Mouse (Mus musculus) intestine, embryonic 16.5 days (tissue): Measurements from ENCODE around the gene Rfx4. TPM values are rescaled to one million over a fixed set of nuclear protein-coding genes. Genes with fewer than 3 reads are reported as not detected.

ENCODE experiments used
- ATAC-seq: fragments of 200-750 bp; cut with Nextera tagmentation; 2 replicates; pipeline ENCODE4 v1.8.0; 2017; ENCODE audit warnings: moderate TSS enrichment, moderate library complexity
- H3K27ac ChIP-seq: fragments of 300-500 bp; sonication (generic); 2 replicates; pipeline ENCODE4 v1.5.1; 2014; ENCODE audit warnings: mild to moderate bottlenecking, low read length
- H3K27me3 ChIP-seq: fragments of 300-500 bp; sonication (generic); replicated peaks from 2 replicates; pipeline ENCODE4 v1.6.1; 2014; ENCODE audit warnings: low read length, control low read depth, mixed read lengths; ENCODE audit not compliant: control insufficient read depth, insufficient read depth
- H3K36me3 ChIP-seq: fragments of 300-500 bp; sonication (generic); 2 replicates; pipeline ENCODE4 v1.6.1; 2014; ENCODE audit warnings: low read length, control low read depth; ENCODE audit not compliant: control insufficient read depth, insufficient read depth
- H3K4me1 ChIP-seq: fragments of 300-500 bp; sonication (generic); 2 replicates; pipeline ENCODE4 v1.6.1; 2014; ENCODE audit warnings: low read length, control low read depth, mixed read lengths; ENCODE audit not compliant: control insufficient read depth, insufficient read depth
- H3K4me2 ChIP-seq: fragments of 300-500 bp; sonication (generic); 2 replicates; pipeline ENCODE4 v1.6.1; 2014; ENCODE audit warnings: low read depth, low read length, control low read depth
- H3K4me3 ChIP-seq: fragments of 300-500 bp; sonication (generic); 2 replicates; pipeline ENCODE4 v1.5.1; 2014; ENCODE audit warnings: mild to moderate bottlenecking, low read length
- H3K9ac ChIP-seq: fragments of 300-500 bp; sonication (generic); 2 replicates; pipeline ENCODE4 v1.6.1; 2014; ENCODE audit warnings: low read depth, low read length
- H3K9me3 ChIP-seq: fragments of 300-500 bp; sonication (generic); 2 replicates; pipeline ENCODE4 v1.6.1; 2016; ENCODE audit warnings: low read length, control low read depth; ENCODE audit not compliant: control insufficient read depth
- WGBS: fragments of 180-500 bp; shearing (Covaris S2); extraction: QIAGEN DNeasy Blood & Tissue Kit; methylation state at CpG from one replicate; pipeline ENCODE4 v1.1.7; 2014; 5-methylcytosine and 5-hydroxymethylcytosine counted together
- polyA plus RNA-seq: library from polyadenylated mRNA; unstranded; fragments of >200 nt; fragmentation: Nextera tagmentation; extraction: Ambion mirVana; gene quantifications from 2 replicates; pipeline ENCODE4 v1.2.1, GENCODE M21; 2015

Gene Rfx4
- polyA plus RNA-seq, 1 experiment from 2014 or later = not detected

DNA sequence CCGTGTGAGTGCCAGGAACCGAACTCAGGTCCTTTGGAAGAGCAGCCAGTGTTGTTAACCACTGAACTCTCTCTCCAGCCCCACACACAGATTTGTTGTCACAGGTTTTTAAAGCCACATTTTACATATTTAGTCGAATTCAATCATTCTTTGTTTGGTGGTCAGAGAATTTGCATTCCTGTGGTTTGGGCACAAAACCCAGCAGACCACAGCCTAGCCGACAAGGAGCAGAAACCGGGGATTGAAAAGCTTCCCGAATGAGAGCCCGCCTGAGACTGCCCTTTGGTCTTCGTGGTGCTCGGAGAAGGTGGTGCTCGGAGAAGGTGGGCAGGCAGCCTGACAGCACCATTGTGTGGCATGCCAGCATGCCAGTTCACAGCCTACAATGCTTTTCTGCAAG, 42.8 kb upstream of the Rfx4 start:
- no peak overlapping the region for H3K27ac ChIP-seq
- H3K9ac ChIP-seq = no peak overlapping the region
- H3K4me1 ChIP-seq = 0 out of 2 replicates have a peak, but pooled peaks cover 2% of the 10 kb centered on the region
- H3K27me3 ChIP-seq = no peaks in the 10 kb centered on the region
- H3K9me3 ChIP-seq = no peaks in the 10 kb centered on the region
- no peak overlapping the region for H3K4me3 ChIP-seq
- 85% methylated on average over 10 of the region's 10 CpGs for WGBS
- H3K4me2 ChIP-seq = no peak overlapping the region
- H3K36me3 ChIP-seq = no peaks in the 10 kb centered on the region
- no peak for ATAC-seq

DNA sequence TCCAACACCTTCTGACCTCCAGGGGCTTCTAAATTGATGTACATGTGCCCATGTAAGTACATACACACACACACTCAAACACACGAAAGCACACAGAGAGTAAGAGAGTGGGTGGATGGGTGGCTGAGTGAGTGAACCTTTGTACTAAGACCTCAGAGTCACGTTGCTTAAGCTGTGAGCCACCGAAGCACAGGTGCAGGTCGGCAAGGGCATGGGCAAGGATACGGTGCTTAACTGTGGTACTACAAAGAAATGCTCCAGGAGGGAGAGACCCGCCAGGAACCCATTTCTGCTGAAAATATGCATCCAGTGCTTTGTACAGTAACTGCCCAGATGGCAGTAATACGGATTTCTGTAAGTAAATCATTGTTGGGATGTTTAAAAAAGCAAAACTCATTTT, 40.2 kb upstream of the Rfx4 start:
- no peak overlapping the region for H3K27ac ChIP-seq
- H3K4me2 ChIP-seq = no peak overlapping the region
- no peak overlapping the region for H3K4me3 ChIP-seq
- no peak overlapping the region for H3K9ac ChIP-seq
- no peak for ATAC-seq
- H3K4me1 ChIP-seq = 0 out of 2 replicates have a peak, but pooled peaks cover 2% of the 10 kb centered on the region
- H3K9me3 ChIP-seq = no peaks in the 10 kb centered on the region
- H3K36me3 ChIP-seq = peaks cover 6% of the 10 kb centered on the region; the same call in 1 of the 2 replicates
- no peaks in the 10 kb centered on the region for H3K27me3 ChIP-seq
- 93% methylated on average over 7 of the region's 7 CpGs for WGBS

DNA sequence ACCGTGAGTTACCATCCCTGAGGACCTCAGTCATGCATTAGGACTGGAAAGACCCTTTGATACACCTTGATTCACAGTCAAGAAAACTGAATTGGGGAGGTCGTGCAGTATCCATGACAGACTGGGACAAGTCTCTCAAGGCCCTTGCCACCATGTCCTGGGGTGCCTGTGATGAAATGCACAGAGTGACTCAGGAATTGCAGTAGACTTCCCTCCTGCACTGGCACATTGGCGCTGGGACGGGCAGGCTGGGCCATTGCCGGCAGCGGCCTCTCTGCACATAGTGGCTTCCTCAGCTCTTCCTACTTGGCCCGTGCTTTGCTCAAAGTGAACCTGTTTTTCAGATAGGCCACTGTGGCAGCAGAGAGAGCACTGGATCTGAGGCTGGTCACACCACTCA, 39.3 kb upstream of the Rfx4 start:
- no peak overlapping the region for H3K27ac ChIP-seq
- no peaks in the 10 kb centered on the region for H3K9me3 ChIP-seq
- 96% methylated on average over 7 of the region's 7 CpGs for WGBS
- no peak overlapping the region for H3K4me3 ChIP-seq
- H3K4me2 ChIP-seq = no peak overlapping the region
- H3K9ac ChIP-seq = no peak overlapping the region
- no peaks in the 10 kb centered on the region for H3K4me1 ChIP-seq
- peaks cover 10% of the 10 kb centered on the region for H3K36me3 ChIP-seq
- no peaks in the 10 kb centered on the region for H3K27me3 ChIP-seq
- ATAC-seq = no peak

DNA sequence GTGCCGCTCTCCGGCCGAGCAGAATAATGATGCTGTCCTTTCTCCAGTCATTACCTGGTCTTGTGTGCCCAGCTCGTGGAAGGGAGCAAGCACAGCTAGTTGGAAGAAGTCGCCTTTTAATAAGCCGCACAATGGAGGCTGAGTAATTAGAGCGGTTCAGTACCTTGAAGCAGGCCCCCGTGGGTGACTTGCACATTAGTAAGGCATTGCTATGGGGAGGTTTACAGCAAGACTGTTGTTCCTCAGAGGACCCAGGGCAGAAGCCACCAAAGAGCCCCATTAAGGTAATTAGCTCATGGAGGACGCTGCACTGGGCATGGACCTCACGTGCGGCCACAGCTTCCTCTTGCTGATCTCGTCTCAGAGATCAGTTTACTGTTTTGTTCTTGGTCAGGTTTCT, 33.2 kb upstream of the Rfx4 start:
- ATAC-seq = no peak
- H3K9ac ChIP-seq = no peak overlapping the region
- no peaks in the 10 kb centered on the region for H3K9me3 ChIP-seq
- H3K4me3 ChIP-seq = no peak overlapping the region
- peaks cover 10% of the 10 kb centered on the region for H3K36me3 ChIP-seq
- 85% methylated on average over 12 of the region's 12 CpGs for WGBS
- H3K4me2 ChIP-seq = no peak overlapping the region
- H3K27ac ChIP-seq = no peak overlapping the region
- no peaks in the 10 kb centered on the region for H3K4me1 ChIP-seq
- H3K27me3 ChIP-seq = no peaks in the 10 kb centered on the region

DNA sequence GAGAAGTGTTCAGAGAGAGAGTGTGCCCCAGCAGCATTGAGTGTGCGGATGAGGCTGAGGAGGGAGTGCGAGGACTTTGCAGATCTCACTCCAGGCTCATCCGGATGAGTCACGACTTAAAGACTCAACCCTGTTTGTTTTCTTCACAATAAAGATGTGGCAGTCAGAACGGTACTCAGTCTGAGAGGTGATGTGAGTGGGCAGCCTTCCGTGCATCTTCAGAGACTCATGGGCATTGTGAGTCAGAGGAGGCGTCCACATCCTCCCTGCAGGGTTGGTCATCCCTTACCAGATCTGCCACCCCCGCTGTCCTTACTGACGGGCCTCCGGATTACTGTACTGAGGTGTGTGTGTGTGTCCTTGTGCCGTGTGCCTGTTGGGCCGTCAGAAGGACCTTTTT, 28.9 kb upstream of the Rfx4 start:
- ATAC-seq = no peak
- Histone ChIP-seq H3K36me3 (no peaks in the 10 kb centered on the region), H3K4me1 (no peaks in the 10 kb centered on the region), H3K9ac (no peak overlapping the region), H3K27ac (no peak overlapping the region), H3K9me3 (no peaks in the 10 kb centered on the region), H3K4me3 (no peak overlapping the region), H3K27me3 (no peaks in the 10 kb centered on the region), H3K4me2 (no peak overlapping the region)
- 88% methylated on average over 12 of the region's 12 CpGs for WGBS

DNA sequence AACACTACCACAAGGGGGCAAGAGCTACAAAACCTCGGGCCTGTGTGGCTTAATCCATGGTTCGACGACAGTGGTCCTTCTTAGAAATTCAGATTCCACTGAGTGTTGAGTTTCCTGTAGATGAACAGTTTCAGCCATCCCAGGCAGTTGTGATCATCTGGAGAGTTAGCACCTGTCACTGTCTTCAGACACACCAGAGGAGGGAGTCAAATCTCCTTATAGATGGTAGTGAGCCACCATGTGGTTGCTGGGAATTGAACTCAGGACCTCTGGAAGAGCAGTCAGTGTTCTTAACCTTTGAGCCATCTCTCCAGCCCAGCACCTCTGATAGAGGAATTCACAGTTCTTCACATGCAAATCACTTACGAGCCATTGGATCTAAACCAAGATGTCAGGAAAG, 28.1 kb upstream of the Rfx4 start:
- WGBS = 81% methylated on average over 4 of the region's 4 CpGs

DNA sequence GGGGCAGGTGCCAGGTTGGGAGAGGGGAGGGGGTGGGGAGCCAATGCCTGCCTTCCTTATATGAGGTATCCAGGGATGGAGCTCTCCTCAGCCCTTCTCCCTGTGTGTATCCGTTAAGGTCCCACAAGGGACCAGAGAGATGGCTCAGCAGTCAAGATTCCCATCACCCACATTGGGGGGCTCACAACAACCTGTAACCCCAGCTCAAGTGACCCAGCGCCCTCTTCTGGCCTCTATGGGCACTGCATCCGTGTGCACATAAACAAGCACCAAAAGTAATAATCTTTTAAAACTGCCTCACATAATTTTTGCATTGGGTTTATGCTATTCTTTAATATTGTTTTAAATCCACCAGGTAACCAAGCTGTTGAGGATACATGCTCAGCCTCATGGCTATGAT, 25.8 kb upstream of the Rfx4 start:
- H3K27ac ChIP-seq = no peak overlapping the region
- H3K9ac ChIP-seq = no peak overlapping the region
- H3K36me3 ChIP-seq = no peaks in the 10 kb centered on the region
- H3K9me3 ChIP-seq = no peaks in the 10 kb centered on the region
- H3K4me1 ChIP-seq = no peaks in the 10 kb centered on the region; the same call in 1 of the 2 replicates
- H3K4me2 ChIP-seq = no peak overlapping the region
- no peak overlapping the region for H3K4me3 ChIP-seq
- H3K27me3 ChIP-seq = no peaks in the 10 kb centered on the region
- WGBS = 84% methylated on average over 3 of the region's 3 CpGs
- ATAC-seq = no peak

More for the DNA sequence above, 28.1 kb upstream of the Rfx4 start:
- no peaks in the 10 kb centered on the region for H3K36me3 ChIP-seq
- no peaks in the 10 kb centered on the region for H3K9me3 ChIP-seq
- no peak overlapping the region for H3K4me3 ChIP-seq
- H3K4me1 ChIP-seq = no peaks in the 10 kb centered on the region
- no peak overlapping the region for H3K4me2 ChIP-seq
- H3K27me3 ChIP-seq = no peaks in the 10 kb centered on the region
- H3K27ac ChIP-seq = no peak overlapping the region
- H3K9ac ChIP-seq = no peak overlapping the region
- no peak for ATAC-seq

DNA sequence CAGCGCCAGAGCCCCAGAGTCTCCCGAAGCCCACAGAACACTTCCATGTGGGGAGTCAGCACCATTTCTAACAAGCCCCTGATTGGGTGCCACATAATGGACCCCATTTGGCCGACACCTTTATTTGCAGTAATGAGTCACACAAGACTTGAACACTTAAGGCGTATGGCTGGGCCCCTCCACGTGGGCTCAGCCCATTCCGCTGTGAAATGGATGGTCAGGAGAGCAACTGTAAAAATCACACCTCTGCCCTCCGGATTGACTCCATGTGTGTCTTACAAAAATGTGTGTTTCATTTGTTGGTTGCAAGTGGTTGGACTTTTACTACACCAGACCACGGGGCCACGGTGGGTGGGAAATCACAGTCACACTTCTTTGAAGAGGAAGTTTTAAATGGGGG, 24.9 kb upstream of the Rfx4 start:
- 72% methylated on average over 9 of the region's 9 CpGs for WGBS
- no peak overlapping the region for H3K9ac ChIP-seq
- no peaks in the 10 kb centered on the region for H3K27me3 ChIP-seq
- no peak overlapping the region for H3K27ac ChIP-seq
- no peak overlapping the region for H3K4me3 ChIP-seq
- no peak overlapping the region for H3K4me2 ChIP-seq
- H3K36me3 ChIP-seq = no peaks in the 10 kb centered on the region
- no peaks in the 10 kb centered on the region for H3K9me3 ChIP-seq
- no peak for ATAC-seq
- H3K4me1 ChIP-seq = no peaks in the 10 kb centered on the region; the same call in 1 of the 2 replicates

DNA sequence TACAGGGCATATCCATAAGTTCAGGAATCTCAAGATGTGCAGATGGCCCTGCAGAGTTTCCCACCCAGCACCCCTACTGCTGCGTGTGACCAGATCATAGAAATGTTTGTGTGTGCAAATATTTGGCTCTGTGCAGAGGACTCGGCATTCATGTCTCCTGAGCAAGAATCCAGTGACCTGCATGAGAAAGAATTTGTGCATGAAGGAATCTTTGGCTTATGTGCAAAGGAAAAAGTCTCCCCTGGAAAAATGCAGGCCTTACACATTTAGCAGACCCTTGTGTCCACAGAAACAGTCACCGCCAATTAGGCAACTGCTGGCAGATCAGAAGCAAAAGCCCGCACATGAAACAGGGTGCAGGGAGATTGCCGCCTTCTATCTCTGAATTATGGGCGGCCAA, 22.4 kb upstream of the Rfx4 start:
- no peak overlapping the region for H3K4me3 ChIP-seq
- ATAC-seq = no peak
- H3K27me3 ChIP-seq = no peaks in the 10 kb centered on the region
- no peaks in the 10 kb centered on the region for H3K36me3 ChIP-seq
- H3K27ac ChIP-seq = no peak overlapping the region
- no peak overlapping the region for H3K9ac ChIP-seq
- no peaks in the 10 kb centered on the region for H3K9me3 ChIP-seq
- no peaks in the 10 kb centered on the region; the same call in 1 of the 2 replicates for H3K4me1 ChIP-seq
- no peak overlapping the region for H3K4me2 ChIP-seq
- 28% methylated on average over 6 of the region's 6 CpGs for WGBS
